Mouse (Mus musculus): Measurements from ENCODE around the gene Immp2l.
A peak's percentile ranks its signal among the peaks of the same experiment; 100 is the strongest.

Immp2l gene

DNA sequence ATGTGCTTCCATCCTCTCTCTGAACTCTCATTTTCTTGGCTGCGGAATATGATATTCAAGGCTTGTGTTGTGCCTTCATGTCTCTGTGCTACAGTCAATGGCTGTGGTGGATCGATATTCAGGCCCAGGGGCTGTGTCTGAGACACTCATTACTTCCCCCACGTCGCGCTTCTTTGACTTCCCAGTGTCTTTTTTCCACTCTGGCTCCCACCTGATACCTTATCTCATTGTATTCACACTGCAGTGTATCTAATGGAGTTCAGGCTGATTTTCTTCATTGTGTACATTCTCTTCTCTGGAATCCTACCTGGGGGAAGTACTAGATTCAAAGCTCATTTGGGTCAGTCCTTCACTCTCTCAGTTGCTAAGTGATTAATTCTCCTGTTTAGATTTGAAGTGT, 27.1 kb downstream of the Immp2l start:
- DNase-seq: no peak

DNA sequence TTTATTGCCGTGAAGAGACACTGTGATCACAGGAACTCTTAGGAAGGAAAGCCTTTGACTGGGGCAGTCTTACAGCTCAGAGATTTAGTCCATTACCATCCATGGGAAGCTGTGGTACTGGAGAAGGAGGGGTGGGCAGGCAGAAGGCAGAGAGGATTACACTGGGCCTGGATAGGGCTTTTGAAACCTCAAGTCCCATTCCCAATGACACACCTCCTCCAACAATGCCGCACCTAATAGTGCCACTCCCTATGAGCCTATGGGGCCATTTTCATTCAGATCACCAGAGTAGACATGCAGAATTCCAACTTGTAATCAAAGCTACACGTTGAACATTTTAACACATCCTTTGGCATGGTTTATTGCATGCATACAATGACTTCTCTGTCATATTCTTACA, 29.0 kb downstream of the Immp2l start:
- DNase-seq: no peak

DNA sequence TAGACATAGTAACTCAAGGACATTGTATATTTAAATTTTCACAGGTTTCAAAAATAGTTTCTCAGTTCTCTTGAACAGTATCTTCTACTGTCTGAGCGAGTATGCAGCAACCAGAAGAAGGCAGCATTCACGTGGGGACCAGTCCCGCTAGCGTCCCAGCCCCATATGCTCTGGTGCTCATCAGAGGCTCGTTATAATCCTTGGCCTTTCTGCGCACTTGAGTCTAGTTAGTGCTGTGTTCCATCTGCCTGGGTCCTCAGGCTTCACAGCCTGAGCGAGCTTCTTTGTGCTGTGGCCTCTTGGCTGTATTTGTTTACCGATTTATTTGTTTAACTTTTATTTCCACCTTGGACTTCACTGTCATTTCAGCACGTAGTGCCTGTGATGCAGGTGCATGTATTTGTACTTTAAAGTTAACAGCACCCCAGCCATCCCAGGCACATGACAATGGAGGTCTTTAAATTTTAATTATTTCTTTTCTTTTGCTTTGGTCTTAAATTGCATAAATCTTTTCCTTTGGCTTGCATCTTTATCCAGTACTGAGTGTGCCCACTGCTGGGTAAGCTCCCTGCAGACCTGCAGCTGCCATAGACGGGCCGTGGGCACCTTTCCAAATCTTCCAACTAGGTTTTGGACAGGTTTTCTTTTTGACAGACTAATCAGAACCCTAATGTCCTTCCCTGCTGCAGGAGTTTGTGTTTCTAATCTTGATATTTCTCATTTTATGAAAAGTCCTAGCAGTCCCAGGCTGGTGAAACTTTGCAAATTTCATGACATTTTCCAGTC, 30.3 kb downstream of the Immp2l start:
- peak; percentile 71 for DNase-seq

DNA sequence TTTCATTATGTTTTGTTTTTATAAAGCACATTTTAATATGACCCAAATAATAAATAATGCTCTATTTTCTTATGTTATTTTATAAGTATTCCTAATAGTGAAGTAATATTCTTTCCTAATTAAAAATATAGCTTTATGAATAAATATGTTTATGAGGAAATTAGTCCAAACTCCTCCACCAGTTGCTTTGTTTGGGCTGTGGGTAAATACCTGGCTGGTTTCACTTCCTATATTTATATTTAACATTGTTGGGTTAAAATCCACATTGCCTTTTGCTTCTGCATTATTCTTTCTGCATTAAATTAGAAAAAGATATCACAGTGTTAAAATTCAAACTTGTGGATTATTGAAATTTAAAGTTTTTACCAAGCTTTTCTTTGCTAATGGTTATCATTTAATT, 32.1 kb downstream of the Immp2l start:
- no peak for DNase-seq

DNA sequence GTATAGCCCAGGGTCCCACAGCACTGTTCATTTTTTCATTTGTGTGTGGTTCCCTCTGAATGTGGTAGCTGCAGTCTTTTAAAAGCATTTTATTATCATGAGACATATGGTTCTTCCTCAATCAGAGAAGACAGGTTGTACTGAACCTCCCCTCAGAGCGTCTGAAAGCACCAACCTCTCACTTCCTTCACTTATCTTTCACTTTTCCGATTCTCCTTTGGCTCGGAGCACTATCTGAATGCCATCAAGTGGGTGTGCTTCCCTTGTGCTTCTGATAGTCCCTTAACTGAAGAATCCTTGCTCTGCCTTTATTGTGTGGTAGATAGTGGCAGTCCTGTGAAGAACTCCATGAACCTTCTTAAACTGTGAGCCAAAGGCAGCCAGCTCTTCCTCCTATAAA, 39.4 kb downstream of the Immp2l start:
- no peak for DNase-seq

DNA sequence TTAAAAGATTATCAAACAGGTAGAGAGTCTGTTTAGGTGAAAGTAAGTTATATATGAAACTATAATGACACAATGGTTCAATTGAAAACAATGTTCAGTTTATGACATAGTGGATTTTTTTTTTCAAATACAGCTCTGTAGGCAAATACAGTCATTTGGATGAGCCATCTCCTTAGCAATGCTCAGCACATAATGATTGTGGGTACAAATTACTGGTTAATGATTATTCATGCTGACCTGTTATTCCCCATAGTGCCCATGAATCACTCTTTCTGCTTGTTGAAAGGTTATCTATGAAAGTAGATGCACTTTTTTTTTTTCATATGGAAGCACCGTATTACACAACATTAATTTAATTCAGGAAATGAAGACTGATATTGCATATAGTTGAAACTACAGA, 58.0 kb downstream of the Immp2l start:
- DNase-seq: no peak

DNA sequence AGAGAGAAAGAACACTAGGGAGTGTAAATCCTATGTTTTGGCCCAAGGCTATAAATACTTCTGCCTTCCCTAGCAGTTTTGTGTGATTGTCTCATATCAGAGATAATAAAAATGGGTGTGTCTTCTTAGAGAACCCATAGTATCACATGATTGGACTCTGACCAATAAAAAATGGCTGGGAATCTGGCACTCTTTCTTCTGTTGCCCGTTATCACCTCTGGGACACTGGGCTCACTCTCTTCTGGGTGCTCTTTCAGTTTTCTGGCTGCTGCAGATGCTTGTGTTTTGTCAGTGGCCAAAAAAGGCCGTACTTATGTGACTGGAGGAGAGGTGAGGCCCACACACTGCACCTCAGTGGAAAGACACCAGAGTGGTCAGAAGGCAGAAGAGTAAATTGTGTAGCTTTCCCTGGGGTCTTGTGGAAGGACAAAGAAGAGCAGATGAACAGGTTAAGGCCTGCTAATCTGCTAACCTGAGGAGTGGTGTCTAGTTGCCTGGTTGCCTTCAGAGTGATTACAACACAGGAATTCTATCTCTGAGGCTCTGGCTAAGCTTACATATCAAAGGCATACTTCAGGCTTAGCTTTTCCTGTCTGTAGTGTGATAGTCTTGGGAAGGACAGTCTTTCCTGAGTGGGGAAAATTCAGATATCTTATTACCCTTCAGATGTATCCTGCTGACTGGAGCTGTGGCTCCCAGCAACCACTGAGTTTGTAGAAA, 60.6 kb downstream of the Immp2l start:
- no peak for DNase-seq

DNA sequence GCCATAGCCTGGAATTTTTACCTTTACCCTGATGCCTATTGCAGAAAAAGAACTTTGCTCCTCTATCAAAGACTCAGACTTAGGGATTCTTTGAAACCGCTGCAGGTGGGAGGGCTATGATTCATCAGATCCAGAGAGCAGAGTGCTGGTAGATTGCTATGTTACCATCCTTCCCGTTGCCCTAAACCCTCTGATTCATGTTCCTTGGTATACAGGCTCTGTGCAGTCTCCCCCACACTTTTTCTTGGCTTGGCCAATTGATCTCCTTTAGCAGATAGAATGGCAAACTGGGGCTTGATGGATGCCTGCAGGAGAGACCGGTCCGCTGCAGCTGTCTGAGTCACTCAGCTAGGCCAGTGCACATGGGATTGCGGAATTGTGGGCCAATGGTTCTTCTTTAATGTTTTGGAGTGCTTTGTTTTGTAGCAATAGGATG, 66.1 kb downstream of the Immp2l start:
- no peak for DNase-seq

DNA sequence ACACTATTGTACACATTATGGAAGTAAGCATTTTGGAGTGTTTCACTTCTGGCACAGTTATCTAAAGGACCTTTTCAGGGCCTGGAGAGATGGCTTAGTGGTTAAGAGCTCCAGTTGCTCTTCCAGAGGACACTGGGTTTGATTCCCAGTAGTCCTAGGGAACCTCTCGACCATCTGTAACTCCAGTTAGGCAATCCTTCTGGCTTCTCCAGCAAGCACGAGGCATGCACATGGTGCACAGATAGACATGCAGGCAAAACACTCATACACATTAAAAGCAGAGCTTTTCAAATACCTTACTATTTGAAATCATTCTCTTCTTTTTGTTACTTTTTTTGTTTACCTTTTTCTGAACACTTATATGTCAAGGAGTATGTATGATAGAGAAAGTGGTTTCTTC, 66.9 kb downstream of the Immp2l start:
- no peak for DNase-seq

DNA sequence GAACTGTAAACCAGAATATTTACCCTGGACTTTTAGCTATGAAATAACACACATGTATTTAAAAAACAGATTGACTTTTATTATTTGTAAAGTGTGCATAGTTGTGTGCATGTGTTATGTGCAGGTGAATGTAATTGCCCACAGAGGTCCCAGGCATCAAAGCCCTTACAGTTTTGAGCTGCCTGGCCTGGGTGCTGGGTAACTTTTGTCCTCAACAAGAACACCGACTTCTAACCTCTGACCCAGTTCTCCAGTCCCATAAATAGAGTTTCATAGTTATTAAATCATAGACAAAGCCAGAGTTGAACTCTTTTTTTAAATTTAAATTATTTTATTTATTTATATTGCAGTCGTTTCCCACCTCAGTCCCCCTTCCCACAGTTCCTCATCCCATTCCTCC, 67.4 kb downstream of the Immp2l start:
- DNase-seq: no peak

DNA sequence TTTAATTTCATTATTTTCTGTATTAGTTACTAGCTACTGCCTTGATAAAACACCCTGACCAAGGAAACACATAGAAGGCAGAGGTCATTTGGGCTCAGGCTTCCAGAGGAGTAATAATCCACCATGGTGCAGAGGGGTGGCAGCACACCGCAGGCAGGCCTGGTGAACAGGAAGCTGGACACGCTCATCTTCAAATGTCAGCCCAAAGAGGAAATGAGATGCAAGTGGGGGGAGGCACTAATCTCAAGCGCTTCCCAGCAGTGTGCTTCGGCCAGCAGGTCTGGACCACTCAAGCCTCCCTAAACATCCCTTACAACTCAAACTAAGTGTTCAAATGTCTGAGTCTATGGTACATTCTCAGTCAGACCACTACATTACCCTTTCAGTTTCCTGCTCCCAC, 72.2 kb downstream of the Immp2l start:
- DNase-seq: no peak

DNA sequence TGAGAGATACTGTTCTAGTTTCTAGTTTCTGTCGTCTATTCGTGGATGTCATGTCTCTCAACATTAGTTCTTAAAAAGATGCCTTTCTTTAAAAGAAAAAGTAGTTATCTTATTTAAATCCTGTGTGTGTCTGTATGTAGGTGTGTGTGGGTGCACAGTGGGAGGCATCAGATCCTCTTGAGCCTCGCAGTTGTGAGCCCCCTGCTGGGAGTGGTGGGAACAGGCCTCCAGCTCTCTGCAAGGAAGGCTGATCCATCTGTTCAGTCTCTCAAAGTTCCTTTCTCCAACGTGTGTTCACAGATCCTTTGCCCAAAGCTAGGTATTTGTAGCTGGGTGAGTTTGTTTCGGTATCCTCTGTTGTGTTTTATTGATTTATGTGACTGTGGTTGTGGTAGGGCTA, 73.5 kb downstream of the Immp2l start:
- no peak for DNase-seq

DNA sequence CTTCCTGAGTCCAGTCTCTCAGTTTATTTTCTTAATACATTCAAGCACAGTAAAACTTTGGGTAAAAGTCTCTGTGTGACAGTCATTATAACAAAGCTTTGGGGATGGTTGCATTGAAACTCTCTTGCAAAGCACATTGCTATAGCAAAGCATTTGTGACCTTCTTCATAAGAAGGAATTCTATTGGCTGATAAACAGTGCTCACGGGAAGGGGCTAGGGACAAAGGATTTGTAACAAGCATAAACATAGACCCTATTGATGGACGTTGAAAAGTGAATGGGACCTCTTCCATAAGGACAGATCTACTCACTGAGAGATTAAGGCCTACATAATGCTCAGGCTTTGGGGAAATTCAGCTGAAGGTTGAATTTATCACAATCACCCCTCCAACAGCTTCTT, 85.1 kb downstream of the Immp2l start:
- DNase-seq: no peak

DNA sequence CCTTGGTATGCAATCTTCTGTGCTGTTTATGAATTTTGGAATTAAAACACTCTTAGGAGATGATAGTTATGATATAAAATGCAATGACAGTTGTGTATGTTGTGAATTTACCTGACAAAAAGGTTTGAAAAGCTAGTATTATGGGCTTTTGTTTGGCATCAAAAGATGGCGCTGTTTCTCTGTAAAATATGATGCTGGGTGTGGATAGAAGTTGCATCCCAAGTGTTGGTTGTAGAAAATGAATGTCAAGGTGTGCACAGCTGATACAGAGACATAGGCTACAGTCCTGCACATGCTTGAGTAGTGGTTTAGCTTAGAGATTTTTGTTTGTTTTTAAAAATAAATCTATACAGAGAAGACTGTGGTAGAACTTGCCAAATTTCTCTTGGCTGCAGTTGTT, 87.6 kb downstream of the Immp2l start:
- DNase-seq: peak; percentile 10

DNA sequence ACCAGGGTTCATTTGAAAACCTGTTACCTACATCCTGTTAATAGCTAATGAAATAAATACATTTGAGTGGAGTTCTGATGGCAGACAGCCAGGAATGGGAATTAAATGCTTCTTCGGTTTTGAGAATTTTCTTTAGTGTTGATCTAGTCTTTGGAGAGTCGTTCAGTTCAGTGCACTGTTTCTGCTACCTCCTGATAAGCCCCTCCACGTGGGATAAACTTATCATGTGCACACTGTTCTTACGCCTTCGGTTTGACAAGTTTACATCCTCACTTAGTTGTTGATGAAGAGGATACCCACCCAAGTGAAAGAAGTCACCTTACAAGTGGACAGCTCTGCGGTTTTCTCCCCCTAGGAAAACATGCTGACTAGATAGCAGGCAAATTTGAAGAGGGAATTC, 88.2 kb downstream of the Immp2l start:
- DNase-seq: no peak

DNA sequence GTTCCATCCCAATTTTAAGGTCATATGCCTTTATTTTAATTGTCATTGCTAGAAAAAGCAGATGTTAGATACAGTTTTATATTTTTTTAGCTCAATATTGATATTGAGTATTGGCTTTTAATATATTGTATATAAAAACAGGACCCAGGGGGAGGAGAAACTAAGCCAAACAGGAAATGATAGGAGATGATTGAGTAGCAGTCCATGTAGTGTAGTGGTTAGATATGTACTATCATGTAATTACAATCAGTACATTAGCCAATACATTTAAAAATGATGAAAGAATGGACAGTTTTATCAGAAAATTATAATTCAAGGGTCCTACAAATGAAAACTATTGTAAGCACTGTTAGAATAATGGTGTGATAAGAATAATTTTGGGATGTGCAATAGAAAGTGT, 94.5 kb downstream of the Immp2l start:
- no peak for DNase-seq

DNA sequence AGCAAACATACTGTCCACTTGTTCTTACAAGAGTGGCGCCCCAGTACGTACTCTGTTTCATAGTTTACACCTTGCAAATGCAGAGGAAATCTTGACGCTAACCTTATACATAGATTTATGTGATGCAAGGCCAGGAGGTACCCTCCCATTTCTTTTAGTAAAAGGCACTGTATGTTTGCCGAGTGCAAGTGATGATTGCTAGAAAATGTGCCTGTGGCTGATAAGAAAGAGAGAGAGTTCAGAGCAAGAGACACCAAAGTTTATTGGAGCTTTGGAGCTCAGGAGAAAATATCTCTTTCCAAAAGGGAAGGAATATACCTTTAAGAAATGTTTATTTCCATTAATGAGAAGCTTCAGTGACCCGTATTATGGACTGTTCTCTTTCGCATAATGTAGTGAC, 95.8 kb downstream of the Immp2l start:
- no peak for DNase-seq

DNA sequence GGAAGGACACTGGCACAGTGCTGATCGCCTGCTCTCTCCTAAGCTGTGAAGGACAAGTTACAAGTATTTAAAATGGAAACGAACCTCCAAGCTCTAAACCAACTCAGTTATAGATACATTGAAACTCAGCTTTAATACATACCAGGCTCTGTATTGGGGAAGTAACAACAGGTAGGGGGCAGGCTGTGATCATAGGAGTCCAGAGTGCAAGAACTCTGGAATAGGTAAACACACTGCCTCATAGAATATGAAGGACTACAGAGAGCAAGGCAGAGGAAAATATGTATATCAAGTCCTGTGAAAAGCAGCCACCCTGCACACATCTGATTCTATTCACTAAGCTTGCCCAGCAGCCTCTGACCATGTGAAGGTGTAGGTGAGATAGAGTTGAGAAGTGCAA, 99.3 kb downstream of the Immp2l start:
- no peak for DNase-seq

DNA sequence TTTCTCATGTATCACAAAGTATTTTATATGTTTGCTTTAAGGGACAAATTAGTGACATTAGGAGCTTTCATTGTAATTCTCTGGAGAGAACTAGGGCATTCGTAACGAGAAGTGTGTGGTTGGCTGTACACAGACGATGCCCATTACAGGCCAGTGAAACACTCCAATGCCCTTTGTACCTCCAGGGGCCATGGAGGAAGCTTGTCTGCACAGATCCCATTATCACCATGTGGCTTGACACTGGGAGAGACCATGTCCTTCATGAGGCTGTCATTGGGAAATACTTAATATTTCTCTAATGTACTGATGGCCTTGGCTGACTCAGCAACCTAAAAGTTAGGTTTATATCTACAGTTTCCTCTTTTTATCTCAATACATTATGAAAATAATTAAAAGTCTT, 111.0 kb downstream of the Immp2l start:
- no peak for DNase-seq

DNA sequence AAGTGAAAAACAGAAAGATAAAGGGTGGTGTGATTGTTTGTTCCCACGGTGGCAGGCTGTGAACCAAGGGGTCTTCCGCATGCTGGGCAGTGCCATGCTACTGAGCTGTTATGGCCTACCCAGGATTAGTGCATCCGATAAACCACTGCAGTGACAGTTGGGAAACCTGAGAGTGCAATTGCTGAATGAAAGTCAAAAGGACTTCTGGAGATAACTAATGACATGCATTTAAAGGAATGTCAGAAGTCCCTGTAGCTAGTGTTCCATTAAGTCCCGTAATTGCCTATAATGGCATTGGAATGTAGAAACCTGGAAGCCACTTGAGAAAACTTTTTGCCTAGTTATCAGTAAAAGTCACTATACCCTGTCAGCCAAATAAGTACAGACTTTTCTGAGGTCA, 135.7 kb downstream of the Immp2l start:
- no peak for DNase-seq

DNA sequence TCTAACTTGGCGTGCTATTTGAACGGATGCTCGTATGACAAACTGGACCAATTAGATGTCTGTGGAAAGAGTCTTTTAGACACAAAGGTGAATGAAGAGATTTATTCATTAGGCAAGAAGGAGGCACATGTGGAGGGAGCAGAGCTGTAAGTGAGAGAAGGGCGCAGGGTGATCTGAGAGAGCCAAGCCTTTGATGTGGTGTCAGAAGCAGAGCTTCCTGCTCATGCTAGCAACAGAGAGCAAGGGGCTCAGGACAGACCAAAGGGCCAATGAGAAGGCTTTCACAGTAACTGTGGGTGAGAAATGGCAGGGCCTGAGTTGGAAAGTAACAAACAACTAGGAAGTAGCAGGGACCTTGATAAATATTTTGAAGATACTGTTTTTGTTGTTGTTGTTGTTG, 143.9 kb downstream of the Immp2l start:
- DNase-seq: no peak

DNA sequence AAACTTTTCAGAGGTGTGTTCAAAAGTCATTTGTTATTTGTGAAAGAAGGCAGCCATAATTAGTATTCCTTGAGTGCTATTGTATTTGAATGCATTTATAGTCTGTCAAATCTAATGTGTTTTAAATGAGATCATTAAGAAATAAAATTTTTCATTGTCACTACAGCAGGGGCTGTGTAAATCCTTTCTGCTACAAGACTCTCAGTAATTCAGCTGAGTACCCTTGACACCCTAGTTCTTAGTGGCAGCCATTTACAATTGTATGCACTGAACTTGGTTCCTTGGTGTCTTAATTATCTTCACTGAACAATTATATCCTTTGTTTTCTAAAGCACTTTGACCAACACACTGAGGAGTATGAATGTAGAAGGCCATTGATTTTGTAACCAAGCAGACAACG, 146.2 kb downstream of the Immp2l start:
- no peak for DNase-seq

DNA sequence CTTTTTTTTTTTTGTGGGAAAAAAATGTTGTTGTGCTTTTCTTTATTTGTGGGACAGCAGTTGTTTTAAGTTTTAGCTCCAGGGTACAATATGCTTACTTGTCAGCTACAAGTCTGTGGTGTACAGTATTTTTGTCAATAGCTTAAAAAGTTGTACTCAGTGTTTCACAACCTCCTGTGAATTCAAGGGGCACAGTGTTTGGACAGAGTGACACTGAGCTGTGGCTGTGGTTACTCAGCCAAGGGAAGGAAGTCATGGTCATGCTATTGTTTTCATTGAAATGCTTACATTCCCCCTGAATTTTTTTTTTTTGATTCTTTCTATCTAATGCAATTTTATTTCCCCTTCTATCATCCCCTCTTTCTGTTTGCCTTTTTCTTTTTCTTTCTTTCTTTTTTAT, 159.0 kb downstream of the Immp2l start:
- no peak for DNase-seq

DNA sequence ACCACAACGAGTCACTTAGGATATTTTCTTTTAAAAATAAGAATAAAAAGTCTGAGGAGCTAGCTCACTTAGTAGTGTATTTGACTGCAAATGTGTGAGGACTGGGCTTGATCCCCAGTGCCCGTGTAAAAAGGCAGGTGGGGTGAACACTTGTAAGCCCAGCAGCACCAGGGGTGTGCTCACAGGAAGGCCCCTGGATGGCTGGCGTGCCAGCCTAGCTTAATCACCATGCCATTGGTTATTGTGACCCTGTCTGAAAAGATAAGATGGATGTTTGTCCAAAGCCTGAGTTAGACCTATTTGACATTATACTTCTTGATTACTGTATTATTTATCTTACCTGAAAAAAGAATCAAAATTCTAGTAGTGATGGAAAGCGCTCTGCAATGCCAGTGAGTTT, 161.2 kb downstream of the Immp2l start:
- DNase-seq: no peak

DNA sequence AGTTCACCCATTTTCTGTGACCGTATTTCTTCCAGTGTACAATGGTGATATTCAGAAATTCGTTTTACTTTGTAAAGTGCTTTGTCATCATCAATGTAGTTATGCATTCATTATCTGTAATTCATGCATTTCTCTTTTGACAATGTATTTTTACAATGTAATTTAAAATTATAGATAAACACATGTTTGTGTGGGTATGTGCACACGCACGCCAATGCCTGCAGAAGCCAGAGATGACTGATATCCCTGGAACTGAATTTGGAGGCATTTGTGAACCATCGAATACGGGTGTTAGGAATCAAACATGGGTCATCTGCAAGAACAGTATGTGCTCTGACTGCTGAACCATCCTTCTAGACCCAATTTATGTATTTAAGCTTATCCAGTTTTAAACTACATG, 161.6 kb downstream of the Immp2l start:
- no peak for DNase-seq
